Mouse (Mus musculus): Measurements from ENCODE around the gene N4bp2l1.
A peak's percentile ranks its signal among the peaks of the same experiment; 100 is the strongest.

N4bp2l1 gene

DNA sequence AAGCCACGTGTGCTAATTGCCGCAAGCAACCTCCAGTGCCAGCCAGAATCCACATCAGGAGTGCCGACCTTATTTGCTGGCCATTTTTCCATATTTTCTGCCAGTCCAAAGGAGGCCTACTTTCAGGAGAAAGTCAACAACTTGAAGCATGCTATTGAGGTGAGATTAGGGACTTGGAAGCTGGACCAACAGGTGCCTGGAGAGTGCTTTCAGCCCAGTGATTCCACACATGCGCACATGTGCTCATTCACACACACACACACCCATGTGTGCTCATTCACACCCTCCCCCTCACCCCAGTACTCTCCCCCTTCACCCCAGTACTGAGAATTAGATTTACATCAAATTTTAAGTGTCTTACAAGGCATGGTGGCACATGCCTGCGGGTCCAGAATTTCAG is 30.0 kb downstream of the N4bp2l1 start:
- DNase-seq (ENCODE audit: low read depth in 2 of 2, low spot score in 2 of 2) = no peak

DNA sequence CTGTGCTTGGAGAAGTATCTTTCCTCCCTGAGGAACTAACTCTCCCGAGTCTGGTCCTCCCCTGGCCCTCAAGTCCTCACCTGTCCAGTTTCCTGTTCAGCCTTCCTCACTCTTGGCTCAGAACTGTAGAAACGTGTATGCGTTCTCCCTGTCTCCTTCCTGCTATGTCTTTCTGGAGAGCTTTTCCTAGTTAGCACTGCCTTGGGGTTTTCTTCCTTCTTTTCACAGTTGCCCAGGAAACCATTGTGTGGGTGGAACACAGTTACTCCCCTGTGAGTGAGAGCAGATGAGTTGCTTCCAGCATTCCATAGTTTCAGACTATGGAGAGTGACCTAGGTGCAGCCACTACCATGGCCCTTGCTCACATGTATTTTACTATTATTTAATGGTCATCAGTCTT is 30.8 kb downstream of the N4bp2l1 start:
- DNase-seq (ENCODE audit: low read depth in 2 of 2, low spot score in 2 of 2) = no peak

DNA sequence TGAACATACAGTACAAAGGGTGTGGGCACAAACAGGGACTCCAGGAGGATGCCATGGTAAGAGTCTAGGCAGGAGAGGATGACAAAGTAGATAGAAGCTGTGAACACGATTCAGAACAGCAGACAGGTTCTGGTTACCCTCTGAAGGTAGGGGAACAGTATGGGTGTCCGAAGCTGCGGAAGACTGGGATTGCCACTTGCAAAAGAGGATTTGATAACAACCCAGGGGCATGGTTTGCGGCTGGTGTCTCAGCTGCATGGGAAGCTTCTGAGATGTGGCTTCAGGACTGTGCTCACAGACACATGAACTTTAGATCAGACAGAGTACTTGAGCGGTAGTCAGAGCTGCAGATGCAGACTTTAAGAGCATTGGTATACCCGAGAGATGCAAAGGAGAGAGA is 32.6 kb downstream of the N4bp2l1 start:
- no peak for DNase-seq (ENCODE audit: low read depth in 2 of 2, low spot score in 2 of 2)

GRCm38 (mm10) chr5:150561783-150562182 is 35.2 kb downstream of the N4bp2l1 start:
- no peak for DNase-seq (ENCODE audit: low read depth in 2 of 2, low spot score in 2 of 2)

- DNase-seq (ENCODE audit: low read depth in 2 of 2, low spot score in 2 of 2) = no peak
Observed at GRCm38 (mm10) chr5:150561376-150561775, 35.6 kb downstream of the N4bp2l1 start.

DNA sequence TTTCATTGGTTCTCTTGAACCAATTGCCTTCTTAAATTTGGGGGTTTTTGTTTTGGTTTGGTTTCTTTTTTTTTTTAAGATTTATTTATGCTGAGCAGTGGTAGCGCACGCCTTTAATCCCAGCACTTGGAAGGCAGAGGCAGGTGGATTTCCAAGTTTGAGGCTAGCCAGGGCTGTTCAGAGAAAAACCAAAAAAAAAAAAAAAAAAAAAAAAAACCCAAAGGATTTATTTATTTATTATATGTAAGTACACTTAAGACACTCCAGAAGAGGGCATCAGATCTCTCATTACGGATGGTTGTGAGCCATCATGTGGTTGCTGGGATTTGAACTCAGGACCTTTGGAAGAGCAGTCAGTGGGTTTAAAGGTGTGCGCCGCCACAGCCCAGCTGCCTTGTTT is 36.1 kb downstream of the N4bp2l1 start:
- no peak for DNase-seq (ENCODE audit: low read depth in 2 of 2, low spot score in 2 of 2)

- no peak for DNase-seq (ENCODE audit: low read depth in 2 of 2, low spot score in 2 of 2)
Observed at GRCm38 (mm10) chr5:150559519-150560103, 37.4 kb downstream of the N4bp2l1 start.

- no peak for DNase-seq (ENCODE audit: low read depth in 2 of 2, low spot score in 2 of 2)
Observed at GRCm38 (mm10) chr5:150551637-150552036, 45.4 kb downstream of the N4bp2l1 start.

- no peak for DNase-seq (ENCODE audit: low read depth in 2 of 2, low spot score in 2 of 2)
Observed at GRCm38 (mm10) chr5:150543184-150543583, 53.8 kb downstream of the N4bp2l1 start.

DNA sequence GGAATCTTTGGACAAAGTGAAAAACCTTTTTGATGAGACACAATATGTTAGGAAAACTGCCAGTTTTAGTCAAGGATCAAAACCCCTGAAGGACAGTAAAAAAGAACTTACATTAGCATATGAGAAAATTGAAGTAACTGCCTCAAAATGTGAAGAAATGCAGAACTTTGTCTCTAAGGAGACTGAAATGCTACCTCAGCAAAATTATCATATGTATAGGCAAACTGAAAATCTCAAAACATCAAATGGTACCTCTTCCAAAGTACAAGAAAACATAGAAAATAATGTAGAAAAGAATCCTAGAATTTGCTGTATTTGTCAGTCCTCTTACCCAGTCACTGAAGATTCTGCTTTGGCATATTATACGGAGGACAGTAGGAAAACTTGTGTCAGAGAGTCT is 55.7 kb downstream of the N4bp2l1 start:
- no peak for DNase-seq (ENCODE audit: low read depth in 2 of 2, low spot score in 2 of 2)

DNA sequence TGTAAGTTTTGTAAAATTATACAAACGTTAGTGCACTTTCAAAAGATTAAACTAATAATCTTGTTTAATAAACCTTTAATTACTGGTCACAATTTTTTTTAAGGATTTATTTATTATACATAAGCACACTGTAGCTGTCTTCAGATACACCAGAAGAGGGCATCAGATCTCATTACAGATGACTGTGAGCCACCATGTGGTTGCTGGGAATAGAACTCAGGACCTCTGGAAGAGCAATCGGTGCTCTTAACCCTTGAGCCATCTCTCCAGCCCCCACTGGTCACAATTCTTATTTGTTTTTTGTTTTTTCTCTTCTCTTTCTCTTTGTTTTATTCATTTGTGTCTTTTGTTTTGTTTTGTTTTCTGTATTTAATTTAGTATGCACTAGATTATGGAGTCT is 71.7 kb downstream of the N4bp2l1 start:
- no peak for DNase-seq (ENCODE audit: low read depth in 2 of 2, low spot score in 2 of 2)

DNA sequence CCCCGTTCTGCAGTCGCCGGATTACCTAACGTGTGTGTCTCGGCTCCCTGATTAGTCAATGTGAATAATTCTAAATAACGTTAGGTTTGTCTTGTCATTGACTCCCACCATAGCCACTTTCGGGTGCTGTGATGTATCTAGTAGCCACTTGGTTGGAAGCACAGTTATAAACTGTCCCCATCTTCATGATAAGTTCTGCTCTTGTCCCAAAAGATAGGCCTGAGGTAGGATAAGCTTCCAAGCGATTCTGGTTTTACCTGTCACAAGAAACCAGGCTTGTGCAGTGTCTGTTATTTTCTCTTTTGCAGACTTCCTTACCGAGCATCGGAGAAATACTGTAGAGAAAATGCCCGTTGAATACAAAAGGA is 74.1 kb downstream of the N4bp2l1 start:
- no peak for DNase-seq (ENCODE audit: low read depth in 2 of 2, low spot score in 2 of 2)

GRCm38 (mm10) chr5:150521937-150522866 is 74.8 kb downstream of the N4bp2l1 start, which contains the start of gene Brca2:
Brca2 (plus strand) TSS chr5:150522630.
- DNase-seq (ENCODE audit: low read depth in 2 of 2, low spot score in 2 of 2) = peak; percentile 83 to 89

Measured in CD8-positive naive resting alpha-beta T cell, adult 2 months (primary cell).